Mouse (Mus musculus): ENCODE measurements around the gene Mapkapk2. TPM values are rescaled to one million over a fixed set of nuclear protein-coding genes. Genes with fewer than 3 reads are reported as not detected.

Mapkapk2 gene
- polyA plus RNA-seq, 1 experiment from 2014 or later: 44.4 TPM

GRCm38 (mm10) chr1:131015879-131016278 is 81.7 kb downstream of the Mapkapk2 start:
- no peak overlapping the region for H3K27ac ChIP-seq (replicated peaks)

GRCm38 (mm10) chr1:131015281-131015680 is 82.3 kb downstream of the Mapkapk2 start:
- no peak overlapping the region for H3K4me3 ChIP-seq (replicated peaks)

More at GRCm38 (mm10) chr1:131015879-131016278, 81.7 kb downstream of the Mapkapk2 start:
- ATAC-seq (ENCODE audit: insufficient number of reproducible peaks, low FRiP score, low TSS enrichment, low read depth): no peak
- H3K36me3 ChIP-seq: no peaks in the 10 kb centered on the region
- no peak overlapping the region for H3K9ac ChIP-seq
- H3K9me3 ChIP-seq (replicated peaks): no peaks in the 10 kb centered on the region
- no peaks in the 10 kb centered on the region for H3K27me3 ChIP-seq
- no peak overlapping the region for H3K4me3 ChIP-seq (replicated peaks)
- WGBS: 92% methylated on average over 7 of the region's 7 CpGs
- H3K4me1 ChIP-seq: no peaks in the 10 kb centered on the region
- no peak overlapping the region for H3K4me2 ChIP-seq (replicated peaks)

GRCm38 (mm10) chr1:131013926-131014325 is 83.7 kb downstream of the Mapkapk2 start:
- Histone ChIP-seq H3K9me3 (replicated peaks) (no peaks in the 10 kb centered on the region), H3K4me3 (replicated peaks) (no peak overlapping the region), H3K27ac (replicated peaks) (no peak overlapping the region), H3K36me3 (no peaks in the 10 kb centered on the region), H3K4me1 (no peaks in the 10 kb centered on the region), H3K4me2 (replicated peaks) (no peak overlapping the region), H3K27me3 (no peaks in the 10 kb centered on the region), H3K9ac (no peak overlapping the region)
- 95% methylated on average over 5 of the region's 5 CpGs for WGBS
- ATAC-seq (ENCODE audit: insufficient number of reproducible peaks, low FRiP score, low TSS enrichment, low read depth): no peak

More at GRCm38 (mm10) chr1:131015281-131015680, 82.3 kb downstream of the Mapkapk2 start:
- Histone ChIP-seq H3K4me1 (no peaks in the 10 kb centered on the region), H3K27ac (replicated peaks) (no peak overlapping the region), H3K27me3 (no peaks in the 10 kb centered on the region), H3K36me3 (no peaks in the 10 kb centered on the region), H3K9me3 (replicated peaks) (no peaks in the 10 kb centered on the region), H3K4me2 (replicated peaks) (no peak overlapping the region), H3K9ac (no peak overlapping the region)
- WGBS: 67% methylated on average over 6 of the region's 6 CpGs
- no peak for ATAC-seq (ENCODE audit: insufficient number of reproducible peaks, low FRiP score, low TSS enrichment, low read depth)

GRCm38 (mm10) chr1:131012494-131012893 is 85.1 kb downstream of the Mapkapk2 start:
- ATAC-seq (ENCODE audit: insufficient number of reproducible peaks, low FRiP score, low TSS enrichment, low read depth): no peak
- H3K9me3 ChIP-seq (replicated peaks): no peaks in the 10 kb centered on the region
- no peaks in the 10 kb centered on the region for H3K27me3 ChIP-seq
- no peak overlapping the region for H3K9ac ChIP-seq
- no peaks in the 10 kb centered on the region for H3K36me3 ChIP-seq
- 81% methylated on average over 8 of the region's 8 CpGs for WGBS
- no peak overlapping the region for H3K4me3 ChIP-seq (replicated peaks)
- H3K27ac ChIP-seq (replicated peaks): no peak overlapping the region
- H3K4me2 ChIP-seq (replicated peaks): no peak overlapping the region
- H3K4me1 ChIP-seq: no peaks in the 10 kb centered on the region

- Histone ChIP-seq H3K9me3 (replicated peaks) (no peaks in the 10 kb centered on the region), H3K27me3 (no peaks in the 10 kb centered on the region), H3K4me2 (replicated peaks) (no peak overlapping the region), H3K27ac (replicated peaks) (no peak overlapping the region), H3K36me3 (no peaks in the 10 kb centered on the region), H3K9ac (no peak overlapping the region), H3K4me3 (replicated peaks) (no peak overlapping the region), H3K4me1 (no peaks in the 10 kb centered on the region)
- ATAC-seq (ENCODE audit: insufficient number of reproducible peaks, low FRiP score, low TSS enrichment, low read depth): no peak
- 66% methylated on average over 17 of the region's 17 CpGs for WGBS
Observed at GRCm38 (mm10) chr1:131010201-131011153, 87.1 kb downstream of the Mapkapk2 start.

- WGBS: 88% methylated on average over 1 of the region's 1 CpGs
- no peak overlapping the region for H3K27ac ChIP-seq (replicated peaks)
- H3K9ac ChIP-seq: no peak overlapping the region
- 0 out of 2 replicates have a peak, but pooled peaks cover 2% of the 10 kb centered on the region for H3K4me1 ChIP-seq
- no peaks in the 10 kb centered on the region for H3K9me3 ChIP-seq (replicated peaks)
- H3K4me3 ChIP-seq (replicated peaks): no peak overlapping the region
- H3K27me3 ChIP-seq: no peaks in the 10 kb centered on the region
- ATAC-seq (ENCODE audit: insufficient number of reproducible peaks, low FRiP score, low TSS enrichment, low read depth): no peak
- no peaks in the 10 kb centered on the region for H3K36me3 ChIP-seq
- no peak overlapping the region for H3K4me2 ChIP-seq (replicated peaks)
Observed at GRCm38 (mm10) chr1:131006069-131006468, 91.6 kb downstream of the Mapkapk2 start.

Other genes with a start within 250 kb of the Mapkapk2 start
- gene Fcmr, start 232.2 kb downstream of the Mapkapk2 start, polyA plus RNA-seq (2015; fragmentation: Nextera tagmentation; extraction: Ambion mirVana): not detected in 2 replicates
- gene Il24, start 210.4 kb downstream of the Mapkapk2 start, polyA plus RNA-seq (2015; fragmentation: Nextera tagmentation; extraction: Ambion mirVana): not detected in 2 replicates
- gene Il20, start 186.4 kb downstream of the Mapkapk2 start, polyA plus RNA-seq (2015; fragmentation: Nextera tagmentation; extraction: Ambion mirVana): not detected in 2 replicates
- not detected in 2 replicates for gene Il19, start 157.7 kb downstream of the Mapkapk2 start, polyA plus RNA-seq (2015; fragmentation: Nextera tagmentation; extraction: Ambion mirVana)
- not detected in 2 replicates for gene Il10, start 78.0 kb downstream of the Mapkapk2 start, polyA plus RNA-seq (2015; fragmentation: Nextera tagmentation; extraction: Ambion mirVana)
- gene Dyrk3, start 40.5 kb upstream of the Mapkapk2 start, polyA plus RNA-seq (2015; fragmentation: Nextera tagmentation; extraction: Ambion mirVana): 4.6 and 7.1 TPM in 2 replicates
- 59.2 and 66.0 TPM in 2 replicates for gene Eif2d, start 55.4 kb upstream of the Mapkapk2 start, polyA plus RNA-seq (2015; fragmentation: Nextera tagmentation; extraction: Ambion mirVana)
- 4.6 and 4.8 TPM in 2 replicates for gene Rassf5, start 147.4 kb upstream of the Mapkapk2 start, polyA plus RNA-seq (2015; fragmentation: Nextera tagmentation; extraction: Ambion mirVana)
- gene Ikbke, start 181.8 kb upstream of the Mapkapk2 start, polyA plus RNA-seq (2015; fragmentation: Nextera tagmentation; extraction: Ambion mirVana): 5.1 and 7.7 TPM in 2 replicates